Mouse (Mus musculus): ENCODE measurements around the gene Olfr153.
"Not testable (repeated sequence)": the region's sequence is repeated elsewhere in the genome, so short reads cannot be mapped to it uniquely, and the experiment has no call there.

Olfr153 gene

GRCm38 (mm10) chr2:87531496-87531895 is at the start of gene Olfr153:
Gene Olfr153 (plus strand): TSS chr2:87531796.
- DNase-seq = no peak

DNA sequence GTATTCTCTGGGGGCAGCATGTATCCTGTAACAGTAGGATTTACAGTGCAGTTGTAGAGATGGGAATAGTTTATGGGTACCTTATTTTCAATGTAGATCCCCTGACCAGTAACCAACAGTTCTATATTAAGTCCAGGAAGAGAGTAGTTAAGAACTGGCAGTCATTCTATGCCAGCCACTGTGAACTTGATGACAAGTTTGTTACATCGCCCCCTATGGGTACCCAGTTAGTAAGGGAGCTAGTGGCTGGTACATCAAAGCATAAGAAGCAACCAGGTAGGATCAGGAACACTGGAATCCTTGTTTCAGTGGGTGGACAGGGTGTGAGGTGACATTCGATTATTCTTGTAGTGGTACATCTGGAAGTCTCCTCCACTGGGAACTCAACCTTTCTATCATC is 49.3 kb upstream of the Olfr153 start:
- DNase-seq = no peak

GRCm38 (mm10) chr2:87496993-87497392 is 34.6 kb upstream of the Olfr153 start, which contains the start of gene Pramel7:
Gene Pramel7 (minus strand): TSS chr2:87497093.
- DNase-seq = not testable (repeated sequence)

DNA sequence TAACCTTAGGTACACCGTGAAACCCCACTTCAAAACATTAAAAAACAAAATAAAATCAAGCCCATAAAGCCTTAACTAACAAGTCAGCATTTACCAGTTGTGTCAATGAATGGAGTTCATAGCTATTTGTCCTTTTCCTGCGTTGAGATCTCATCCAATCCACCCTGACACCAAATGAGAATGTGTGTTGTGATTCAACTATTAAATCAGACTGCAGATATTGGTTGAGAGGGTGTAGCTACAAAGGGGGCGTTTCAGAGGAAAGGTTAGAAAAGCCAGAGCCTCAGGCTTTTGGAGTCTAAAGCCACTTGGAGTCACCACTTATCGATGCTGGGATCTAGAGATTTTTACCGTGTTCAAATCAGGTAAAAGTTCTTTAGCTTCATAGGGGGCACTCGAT is 25.3 kb upstream of the Olfr153 start, which contains the start of gene Pramel6:
Pramel6 (plus strand) TSS at position 301 of the 400 bp plus-strand sequence.
- DNase-seq = no peak

DNA sequence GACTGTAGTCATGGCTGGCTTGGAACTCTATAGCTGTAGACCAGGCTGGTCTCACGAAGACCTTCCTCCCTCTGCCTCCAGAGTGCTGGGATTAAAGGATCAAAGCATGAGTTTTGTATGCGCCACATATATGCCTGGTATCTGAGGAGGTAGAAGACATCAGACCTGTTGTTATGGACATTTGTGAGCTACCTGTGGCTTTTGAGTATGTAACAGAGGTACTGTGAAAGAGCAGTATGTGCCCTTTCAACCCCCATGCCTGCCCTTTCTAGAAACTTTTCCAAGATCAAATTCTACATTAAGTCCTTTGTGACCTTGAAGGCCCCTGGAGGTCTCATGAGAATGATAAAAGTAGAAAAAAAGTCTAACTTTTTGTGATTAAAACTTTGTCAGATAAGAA is 16.6 kb upstream of the Olfr153 start:
- DNase-seq = no peak

- no peak for DNase-seq
These were observed 16.0 kb upstream of the Olfr153 start for GRCm38 (mm10) chr2:87515457-87516060.

DNA sequence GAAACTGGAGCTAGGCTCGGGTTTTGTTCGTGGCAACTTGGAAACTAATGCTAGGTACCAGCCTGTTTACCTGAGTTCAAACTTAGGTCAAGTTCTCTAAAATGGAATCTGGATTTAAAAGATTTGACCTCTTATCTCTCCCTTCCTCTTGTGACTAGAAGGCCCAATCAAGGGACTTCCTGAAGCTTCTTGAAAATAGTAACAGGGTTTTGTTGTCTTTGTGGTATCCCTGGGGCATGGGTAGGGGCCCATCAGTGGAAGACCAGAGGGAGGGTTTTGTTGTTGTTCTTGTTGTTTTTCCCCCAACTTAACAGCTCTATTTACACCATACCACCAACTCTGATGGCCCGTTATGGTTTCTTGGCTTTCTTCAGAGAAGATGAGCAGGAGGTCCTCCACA is 15.0 kb upstream of the Olfr153 start:
- DNase-seq = no peak

DNA sequence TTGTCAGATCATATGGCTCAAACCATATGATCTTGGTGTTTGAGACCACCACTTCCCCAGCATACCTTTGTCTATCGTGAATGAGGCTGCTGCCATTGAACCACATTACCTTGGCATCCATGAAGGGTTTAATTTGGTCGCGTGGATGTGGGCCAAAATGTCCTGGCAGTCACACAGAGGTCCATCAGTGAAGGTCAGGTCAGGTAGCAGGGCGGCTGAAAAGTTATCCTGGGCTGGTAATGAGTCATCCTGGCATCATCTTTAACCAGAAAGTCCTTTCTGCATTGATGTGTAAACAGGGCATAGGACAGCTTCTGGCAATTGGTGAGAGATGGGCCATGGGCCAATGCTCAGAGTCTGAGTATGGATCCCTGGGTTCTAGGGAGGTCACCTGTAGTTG is 10.9 kb upstream of the Olfr153 start:
- no peak for DNase-seq

DNA sequence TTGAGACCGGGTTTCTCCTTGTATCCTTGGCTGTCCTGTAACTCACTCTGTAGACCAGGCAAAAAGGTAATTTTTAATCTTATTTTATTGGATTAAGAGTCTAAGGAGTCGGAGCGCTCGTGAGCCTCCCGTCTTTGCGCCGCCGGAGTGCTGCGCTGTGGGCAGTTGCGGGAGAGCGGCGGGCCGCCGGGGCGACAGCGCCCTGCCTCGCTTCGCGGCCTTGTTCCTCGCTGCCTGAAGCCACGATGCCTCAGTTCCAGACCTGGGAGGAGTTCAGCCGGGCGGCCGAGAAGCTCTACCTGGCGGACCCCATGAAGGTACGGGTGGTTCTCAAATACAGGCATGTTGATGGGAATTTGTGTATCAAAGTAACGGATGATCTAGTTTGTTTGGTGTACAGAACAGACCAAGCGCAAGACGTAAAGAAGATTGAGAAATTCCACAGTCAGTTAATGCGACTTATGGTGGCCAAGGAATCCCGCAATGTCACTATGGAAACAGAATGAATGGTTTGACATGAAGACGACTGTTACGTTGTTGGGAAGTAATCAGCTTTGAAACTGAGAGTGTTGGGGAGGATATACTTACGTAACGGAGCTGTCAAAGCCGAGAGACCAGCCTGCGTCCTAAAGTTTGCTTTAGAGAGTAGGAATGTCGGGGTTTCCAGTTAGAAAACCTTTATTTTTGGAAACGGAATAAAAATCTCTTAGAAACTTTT is 5.5 kb upstream of the Olfr153 start:
- not testable (repeated sequence) for DNase-seq

GRCm38 (mm10) chr2:87534826-87535225 is 3.2 kb downstream of the Olfr153 start:
- no peak for DNase-seq

GRCm38 (mm10) chr2:87545442-87545841 is 13.8 kb downstream of the Olfr153 start, which contains the start of gene Olfr1128:
Gene Olfr1128 (minus strand): TSS chr2:87545542.
- DNase-seq = no peak

DNA sequence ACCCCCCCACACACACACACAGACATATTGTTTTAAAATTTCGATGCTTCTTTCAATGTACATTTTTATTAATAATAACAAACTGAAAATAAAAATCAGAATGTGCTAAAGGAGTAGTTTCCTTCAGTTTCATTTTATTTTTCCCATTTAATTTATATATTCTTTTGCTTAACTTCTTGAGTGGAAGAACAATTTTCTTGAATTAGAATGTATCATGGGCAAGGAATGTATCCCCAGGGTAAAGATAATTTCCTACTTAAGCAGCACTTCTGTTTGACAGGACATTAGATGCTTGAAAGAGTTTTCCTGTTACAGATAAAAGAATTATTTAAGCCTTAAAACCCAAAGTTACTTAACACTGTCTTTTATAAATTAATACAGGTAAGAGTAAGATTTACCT is 42.0 kb downstream of the Olfr153 start, which contains the start of gene Olfr1129:
Olfr1129 (plus strand) TSS at position 301 of the 400 bp plus-strand sequence.
- DNase-seq = not testable (repeated sequence)

Measured in lung, adult 18-20 months (tissue).